7 mouse cellular contexts compared by ENCODE assay signal in genomic region chr1:184793163-184793876, GRCm38 (mm10). TPM values are rescaled to one million over a fixed set of nuclear protein-coding genes. Genes with fewer than 3 reads are reported as not detected.
DNase-seq lines count a peak whose midpoint lies in the region; ATAC-seq and TF ChIP-seq lines count a peak whose summit lies in the region.

No protein-coding gene starts in this region.

- H3K4me2 ChIP-seq in embryonic facial prominence, embryonic 15.5 days (replicated peaks): no peak overlapping the region
- H3K4me2 ChIP-seq in hindbrain, embryonic 14.5 days (replicated peaks): no peak overlapping the region; the same call in 1 of the 2 replicates

- H3K4me3 ChIP-seq in embryonic facial prominence, embryonic 15.5 days (replicated peaks): no peak overlapping the region
- H3K4me3 ChIP-seq in hindbrain, embryonic 14.5 days (replicated peaks; ENCODE audit: low read length): no peak overlapping the region
- H3K4me3 ChIP-seq in liver, adult 2 months (ENCODE audit: insufficient read depth, low read depth, low read length): no peak overlapping the region

- TF ChIP-seq CTCF in liver, adult 2 months (IDR thresholded peaks at IDR 0.05; ENCODE audit: low read depth, low read length): peak; percentile 25; the same call in 1 of the 2 replicates

- no peak for TF ChIP-seq POLR2A in liver, adult 2 months (IDR thresholded peaks at IDR 0.05; ENCODE audit: extremely low read depth, insufficient read depth, low read length)

- no peak overlapping the region for H3K27ac ChIP-seq in embryonic facial prominence, embryonic 15.5 days (replicated peaks)
- H3K27ac ChIP-seq in hindbrain, embryonic 14.5 days: no peak overlapping the region
- no peak overlapping the region for H3K27ac ChIP-seq in liver, adult 2 months (replicated peaks; ENCODE audit: insufficient read depth, low read depth, low read length)

- 0 out of 2 replicates have a peak, but pooled peaks cover 2% of the 10 kb centered on the region for H3K4me1 ChIP-seq in embryonic facial prominence, embryonic 15.5 days
- H3K4me1 ChIP-seq in hindbrain, embryonic 14.5 days (replicated peaks; ENCODE audit: control insufficient read depth, insufficient read depth, low read length): no peaks in the 10 kb centered on the region
- H3K4me1 ChIP-seq in liver, adult 2 months (ENCODE audit: control insufficient read depth, insufficient read depth, low read length): no peaks in the 10 kb centered on the region

- H3K36me3 ChIP-seq in embryonic facial prominence, embryonic 15.5 days: no peaks in the 10 kb centered on the region
- H3K36me3 ChIP-seq in hindbrain, embryonic 14.5 days (replicated peaks; ENCODE audit: control insufficient read depth, insufficient read depth): no peaks in the 10 kb centered on the region
- peaks cover 77% of the 10 kb centered on the region for H3K36me3 ChIP-seq in liver, adult 2 months (ENCODE audit: control insufficient read depth, insufficient read depth, low read length)

- peaks cover 3% of the 10 kb centered on the region; the same call in 1 of the 2 replicates for H3K27me3 ChIP-seq in embryonic facial prominence, embryonic 15.5 days
- H3K27me3 ChIP-seq in hindbrain, embryonic 14.5 days (ENCODE audit: control insufficient read depth, insufficient read depth, low read length): no peaks in the 10 kb centered on the region
- no peaks in the 10 kb centered on the region for H3K27me3 ChIP-seq in liver, adult 2 months (ENCODE audit: control insufficient read depth, insufficient read depth, low read length)

- 0 out of 2 replicates have a peak, but pooled peaks have one; percentile 27 for ATAC-seq in embryonic facial prominence, embryonic 15.5 days (ENCODE audit: insufficient number of reproducible peaks, low FRiP score, low TSS enrichment, low read depth)
- ATAC-seq in hindbrain, embryonic 14.5 days (ENCODE audit: low FRiP score): no peak

- WGBS in embryonic facial prominence, embryonic 15.5 days: 18% methylated on average over 27 of the region's 27 CpGs
- 22% methylated on average over 27 of the region's 27 CpGs for WGBS in hindbrain, embryonic 14.5 days
- 70% methylated on average over 27 of the region's 27 CpGs for WGBS in liver, adult 2 months

- H3K9ac ChIP-seq in embryonic facial prominence, embryonic 15.5 days: no peak overlapping the region
- H3K9ac ChIP-seq in hindbrain, embryonic 14.5 days: peak overlapping the region; percentile 11; the same call in 1 of the 2 replicates
- H3K9ac ChIP-seq in liver, adult 2 months (ENCODE audit: low read depth, low read length): no peak overlapping the region; the same call in 1 of the 2 replicates

- no peaks in the 10 kb centered on the region for H3K79me2 ChIP-seq in liver, adult 2 months (ENCODE audit: control insufficient read depth, insufficient read depth, low read length)

- DNase-seq in CD8-positive naive resting alpha-beta T cell, adult 2 months (ENCODE audit: low read depth in 2 of 2, low spot score in 2 of 2): peak; percentile 71 to 80
- peak; percentile 86 for DNase-seq in T-cell, adult 2 months (ENCODE audit: low spot score)
- no peak for DNase-seq in hindbrain, embryonic 14.5 days (ENCODE audit: low spot score)
- peak; percentile 13 for DNase-seq in liver, adult 2 months (ENCODE audit: extremely low read depth, low read depth, low spot score)
- peak; percentile 91 for DNase-seq in naive thymus-derived CD4-positive, alpha-beta T cell, adult 2 months (ENCODE audit: low read depth)
- DNase-seq in thymus, adult 18-20 months: peak; percentile 67 to 73

- no peaks in the 10 kb centered on the region for H3K9me3 ChIP-seq in embryonic facial prominence, embryonic 15.5 days (replicated peaks)
- no peaks in the 10 kb centered on the region for H3K9me3 ChIP-seq in hindbrain, embryonic 14.5 days (ENCODE audit: control insufficient read depth, low read length)

RNA-seq across cellular contexts. Expression of gene Marc1, which starts 17.8 kb away (rescaled TPM):
- polyA plus RNA-seq in embryonic facial prominence, embryonic 15.5 days (2015; fragmentation: Nextera tagmentation; extraction: Ambion mirVana): 0.16 and 0.24 TPM in 2 replicates
- 0.21 and 0.33 TPM in 2 replicates for polyA plus RNA-seq in hindbrain, embryonic 14.5 days (2014; fragmentation: Nextera tagmentation; extraction: Ambion mirVana)
- 345 and 386 TPM in 2 replicates for total RNA-seq in liver, adult 2 months (2014; rRNA removed)
- polyA plus RNA-seq in liver, adult 2 months (2012; rRNA removed): 395 and 462 TPM in 2 replicates

RNA-seq across cellular contexts. Expression of gene Marc2, which starts 52.9 kb away (rescaled TPM):
- 191 and 202 TPM in 2 replicates for polyA plus RNA-seq in embryonic facial prominence, embryonic 15.5 days (2015; fragmentation: Nextera tagmentation; extraction: Ambion mirVana)
- polyA plus RNA-seq in hindbrain, embryonic 14.5 days (2014; fragmentation: Nextera tagmentation; extraction: Ambion mirVana): 141 and 144 TPM in 2 replicates
- total RNA-seq in liver, adult 2 months (2014; rRNA removed): 563 and 653 TPM in 2 replicates
- 365 and 397 TPM in 2 replicates for polyA plus RNA-seq in liver, adult 2 months (2012; rRNA removed)

Comparison
In these comparisons a context has a peak if more than half of its experiments do, and no peak if none do; other contexts are left out.
1. RNA of gene Marc1, which starts 17.8 kb away (polyA plus RNA-seq): 395 to 462 TPM in liver, adult 2 months; 0.21 to 0.33 TPM in hindbrain, embryonic 14.5 days and 0.16 to 0.24 TPM in embryonic facial prominence, embryonic 15.5 days; every median in the first group is over 100 times any median in the second.